Mouse (Mus musculus) C2C12 (cell line): ENCODE results near the gene Srsf7.

ENCODE experiments used
- CTCF ChIP-seq: IDR thresholded peaks from one replicate; pipeline ENCODE4 v1.5.1; 2011; ENCODE audit not compliant: control insufficient read depth, insufficient read depth, insufficient read length
- FOSL1 ChIP-seq: IDR thresholded peaks from one replicate; pipeline ENCODE4 v1.8.0; 2011; ENCODE audit warnings: mild to moderate bottlenecking, low read length; ENCODE audit not compliant: poor library complexity, insufficient read depth, severe bottlenecking
- MAX ChIP-seq: IDR thresholded peaks from one replicate; pipeline ENCODE4 v1.6.1; 2011; ENCODE audit warnings: mild to moderate bottlenecking, control low read depth
- MYOG ChIP-seq: IDR thresholded peaks from one replicate; pipeline ENCODE4 v1.6.1; 2011; ENCODE audit not compliant: control insufficient read depth, insufficient read length; ENCODE audit errors: extremely low read depth
- USF1 ChIP-seq: IDR thresholded peaks from one replicate; pipeline ENCODE4 v1.6.1; 2011; ENCODE audit warnings: low read depth, mild to moderate bottlenecking, control low read depth, moderate library complexity

DNA sequence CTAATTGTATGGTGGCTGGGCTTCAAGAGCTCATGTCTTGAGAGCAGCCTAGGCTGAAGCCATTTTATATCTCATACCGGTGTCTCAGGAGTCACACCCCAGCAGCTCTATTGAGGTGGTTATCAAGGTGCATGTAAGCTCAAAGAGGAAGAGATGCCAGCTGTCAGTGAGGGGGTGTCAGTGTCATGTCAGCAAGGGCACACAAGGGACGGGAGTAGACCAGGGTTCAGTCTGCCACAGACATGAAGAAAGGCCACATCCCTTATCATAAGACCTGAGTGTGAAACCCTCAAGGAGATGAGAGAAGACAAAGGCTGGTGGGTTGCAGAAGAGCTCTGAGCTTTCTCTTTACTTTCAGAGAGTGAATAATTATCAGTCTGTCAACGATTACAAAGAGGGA lies 33.0 kb downstream of the Srsf7 start:
- TF ChIP-seq USF1: no peak
- no peak for TF ChIP-seq CTCF
- no peak for TF ChIP-seq FOSL1
- no peak for TF ChIP-seq MAX
- TF ChIP-seq MYOG: no peak
